Mouse (Mus musculus) neural tube, embryonic 13.5 days (tissue): ENCODE data around the gene Cbx6. TPM values are rescaled to one million over a fixed set of nuclear protein-coding genes. Genes with fewer than 3 reads are reported as not detected.

Experiments
- ATAC-seq: fragments of 200-750 bp; cut with Nextera tagmentation; 2 replicates; pipeline ENCODE4 v1.8.0; 2017; ENCODE audit warnings: low read depth, mild to moderate bottlenecking, moderate TSS enrichment, moderate library complexity
- H3K27ac ChIP-seq: fragments of 300-500 bp; sonication (generic); replicated peaks from 2 replicates; pipeline ENCODE4 v1.5.1; 2015; ENCODE audit warnings: moderate library complexity, mild to moderate bottlenecking, inconsistent platforms
- H3K27me3 ChIP-seq: fragments of 300-500 bp; sonication (generic); 2 replicates; pipeline ENCODE4 v1.6.1; 2015; ENCODE audit warnings: mild to moderate bottlenecking, inconsistent platforms
- H3K36me3 ChIP-seq: fragments of 300-500 bp; sonication (generic); 2 replicates; pipeline ENCODE4 v1.6.1; 2015; ENCODE audit warnings: mild to moderate bottlenecking, inconsistent platforms
- H3K4me1 ChIP-seq: fragments of 300-500 bp; sonication (generic); replicated peaks from 2 replicates; pipeline ENCODE4 v1.6.1; 2015; ENCODE audit warnings: inconsistent platforms
- H3K4me2 ChIP-seq: fragments of 300-500 bp; sonication (generic); 2 replicates; pipeline ENCODE4 v1.6.1; 2015; ENCODE audit warnings: inconsistent platforms, mild to moderate bottlenecking, moderate library complexity
- H3K4me3 ChIP-seq: fragments of 300-500 bp; sonication (generic); 2 replicates; pipeline ENCODE4 v1.5.1; 2015; ENCODE audit warnings: mild to moderate bottlenecking, inconsistent platforms
- H3K9ac ChIP-seq: fragments of 300-500 bp; sonication (generic); 2 replicates; pipeline ENCODE4 v1.6.1; 2015; ENCODE audit warnings: moderate library complexity, mild to moderate bottlenecking, inconsistent platforms
- H3K9me3 ChIP-seq: fragments of 300-500 bp; sonication (generic); 2 replicates; pipeline ENCODE4 v1.6.1; 2016; ENCODE audit warnings: inconsistent platforms
- WGBS: fragments of 180-500 bp; shearing (Covaris S2); methylation state at CpG from one replicate; pipeline ENCODE4 v1.1.7; 2015; 5-methylcytosine and 5-hydroxymethylcytosine counted together
- polyA plus RNA-seq: library from polyadenylated mRNA; unstranded; fragments of >200 nt; fragmentation: Nextera tagmentation; extraction: Ambion mirVana; gene quantifications from 2 replicates; pipeline ENCODE4 v1.2.1, GENCODE M21; 2015

Cbx6 gene
- polyA plus RNA-seq = 39.8 and 42.0 TPM in 2 replicates

DNA sequence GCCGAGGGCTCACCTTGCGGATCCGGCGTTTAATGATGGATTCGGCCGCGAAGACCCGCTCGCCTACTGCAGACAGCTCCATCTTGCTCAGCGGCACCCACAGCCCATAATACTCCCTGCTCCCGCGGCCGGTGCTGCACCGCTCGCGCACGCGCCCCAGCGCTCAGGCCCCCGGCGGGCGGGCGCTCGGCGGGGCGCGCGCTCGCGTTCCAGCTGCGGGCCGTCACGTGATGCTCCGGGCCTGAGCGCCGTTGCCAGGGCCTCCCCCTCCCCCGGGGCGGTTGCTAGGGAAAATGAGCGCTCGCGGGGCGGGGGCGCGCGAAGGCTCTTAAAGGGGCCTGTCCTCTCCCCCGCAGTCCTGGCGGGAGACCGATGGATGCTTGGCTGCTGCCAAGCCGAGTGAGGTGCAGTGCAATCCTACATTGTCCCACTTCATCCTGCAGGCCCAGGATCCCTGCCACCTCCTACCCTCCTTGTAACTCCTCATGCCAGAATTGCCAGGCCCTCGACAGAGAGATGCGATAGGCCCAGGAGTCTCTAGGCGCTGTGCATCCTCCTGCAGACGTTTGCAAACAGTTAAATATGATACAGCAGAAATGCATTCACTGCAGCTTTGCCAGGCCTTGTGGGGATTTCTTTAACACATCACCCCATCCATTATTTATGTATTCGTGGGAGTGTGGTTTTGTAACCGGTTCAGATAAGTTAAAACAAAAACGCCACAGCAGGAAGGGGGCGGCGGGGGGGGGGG, at the start of gene Cbx6, which contains the start of gene Npcd:
Gene Cbx6 (minus strand): TSS at position 559 of the 751 bp plus-strand sequence.
Gene Npcd (minus strand): TSS at position 108 of the 751 bp plus-strand sequence.
- Histone ChIP-seq H3K4me1 (peaks cover 55% of the 10 kb centered on the region), H3K9me3 (no peaks in the 10 kb centered on the region)

GRCm38 (mm10) chr15:79883352-79883822, 48.9 kb upstream of the Cbx6 start:
- Histone ChIP-seq H3K36me3 (no peaks in the 10 kb centered on the region), H3K4me2 (peak overlapping the region; percentile 60), H3K4me1 (peaks cover 17% of the 10 kb centered on the region), H3K4me3 (peak overlapping the region; percentile 46), H3K9me3 (no peaks in the 10 kb centered on the region), H3K27me3 (no peaks in the 10 kb centered on the region), H3K27ac (peak overlapping the region; percentile 95), H3K9ac (peak overlapping the region; percentile 80)
- WGBS = under 1% methylated on average over 30 of the region's 30 CpGs
- peak; percentile 95 for ATAC-seq

More for the DNA sequence above, at the start of gene Cbx6, which contains the start of gene Npcd:
- Histone ChIP-seq H3K27ac (peak within 1 kb of the TSS; percentile 98), H3K9ac (peak within 1 kb of the TSS; percentile 93), H3K4me3 (peak within 1 kb of the TSS; percentile 82), H3K36me3 (peaks cover 8% of the 10 kb centered on the region; the same call in 1 of the 2 replicates), H3K4me2 (peak within 1 kb of the TSS; percentile 95), H3K27me3 (no peaks in the 10 kb centered on the region)
- peak; percentile 92 for ATAC-seq
- under 1% methylated on average over 58 of the region's 58 CpGs for WGBS

- no peaks in the 10 kb centered on the region for H3K27me3 ChIP-seq
- H3K36me3 ChIP-seq = no peaks in the 10 kb centered on the region
- H3K27ac ChIP-seq = peak overlapping the region; percentile 95
- peaks cover 17% of the 10 kb centered on the region for H3K4me1 ChIP-seq
- 24% methylated on average over 19 of the region's 19 CpGs for WGBS
- H3K4me3 ChIP-seq = peak overlapping the region; percentile 46
- H3K4me2 ChIP-seq = peak overlapping the region; percentile 60
- peak overlapping the region; percentile 80 for H3K9ac ChIP-seq
- peak; percentile 82 for ATAC-seq
- no peaks in the 10 kb centered on the region for H3K9me3 ChIP-seq
Observed at GRCm38 (mm10) chr15:79882623-79883267, 48.3 kb upstream of the Cbx6 start.

- no peak for ATAC-seq
- H3K9me3 ChIP-seq = no peaks in the 10 kb centered on the region
- H3K4me3 ChIP-seq = no peak overlapping the region
- 81% methylated on average over 3 of the region's 3 CpGs for WGBS
- no peak overlapping the region for H3K9ac ChIP-seq
- peaks cover 17% of the 10 kb centered on the region for H3K4me1 ChIP-seq
- H3K27ac ChIP-seq = no peak overlapping the region
- no peaks in the 10 kb centered on the region for H3K27me3 ChIP-seq
- H3K4me2 ChIP-seq = no peak overlapping the region
- H3K36me3 ChIP-seq = no peaks in the 10 kb centered on the region
Observed at GRCm38 (mm10) chr15:79880477-79880876, 46.0 kb upstream of the Cbx6 start.

- Histone ChIP-seq H3K36me3 (no peaks in the 10 kb centered on the region), H3K27ac (peak overlapping the region; percentile 30; the same call in 1 of the 2 replicates), H3K9me3 (no peaks in the 10 kb centered on the region), H3K4me3 (no peak overlapping the region), H3K9ac (no peak overlapping the region), H3K27me3 (no peaks in the 10 kb centered on the region), H3K4me2 (no peak overlapping the region), H3K4me1 (peaks cover 17% of the 10 kb centered on the region)
- 55% methylated on average over 13 of the region's 13 CpGs for WGBS
- no peak for ATAC-seq
Observed at GRCm38 (mm10) chr15:79879319-79879718, 44.8 kb upstream of the Cbx6 start.

DNA sequence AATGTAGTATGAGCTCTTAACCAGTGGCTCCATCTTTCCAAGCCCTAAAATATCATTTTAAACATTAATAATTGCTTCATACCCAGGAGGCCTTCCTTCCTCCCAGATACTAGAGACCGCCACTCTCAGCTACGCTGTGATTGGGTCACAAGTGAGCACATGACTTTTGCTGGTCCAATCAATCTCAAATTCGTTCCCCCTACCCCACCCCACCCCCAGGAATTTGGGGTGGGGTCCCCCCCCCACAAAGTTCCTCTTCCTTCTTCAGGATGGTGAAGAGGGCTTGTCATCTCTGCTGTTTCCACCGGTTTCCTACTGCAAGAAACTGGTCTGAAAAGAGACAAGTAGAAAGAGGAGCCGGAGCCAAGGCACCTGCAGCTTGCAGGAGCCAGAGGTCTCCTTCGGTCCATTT, 44.2 kb upstream of the Cbx6 start:
- H3K4me1 ChIP-seq = peaks cover 17% of the 10 kb centered on the region
- H3K9ac ChIP-seq = no peak overlapping the region
- H3K4me2 ChIP-seq = no peak overlapping the region
- no peaks in the 10 kb centered on the region for H3K36me3 ChIP-seq
- no peak overlapping the region for H3K4me3 ChIP-seq
- no peaks in the 10 kb centered on the region for H3K9me3 ChIP-seq
- 69% methylated on average over 6 of the region's 6 CpGs for WGBS
- no peak for ATAC-seq
- no peaks in the 10 kb centered on the region for H3K27me3 ChIP-seq
- peak overlapping the region; percentile 30; the same call in 1 of the 2 replicates for H3K27ac ChIP-seq

DNA sequence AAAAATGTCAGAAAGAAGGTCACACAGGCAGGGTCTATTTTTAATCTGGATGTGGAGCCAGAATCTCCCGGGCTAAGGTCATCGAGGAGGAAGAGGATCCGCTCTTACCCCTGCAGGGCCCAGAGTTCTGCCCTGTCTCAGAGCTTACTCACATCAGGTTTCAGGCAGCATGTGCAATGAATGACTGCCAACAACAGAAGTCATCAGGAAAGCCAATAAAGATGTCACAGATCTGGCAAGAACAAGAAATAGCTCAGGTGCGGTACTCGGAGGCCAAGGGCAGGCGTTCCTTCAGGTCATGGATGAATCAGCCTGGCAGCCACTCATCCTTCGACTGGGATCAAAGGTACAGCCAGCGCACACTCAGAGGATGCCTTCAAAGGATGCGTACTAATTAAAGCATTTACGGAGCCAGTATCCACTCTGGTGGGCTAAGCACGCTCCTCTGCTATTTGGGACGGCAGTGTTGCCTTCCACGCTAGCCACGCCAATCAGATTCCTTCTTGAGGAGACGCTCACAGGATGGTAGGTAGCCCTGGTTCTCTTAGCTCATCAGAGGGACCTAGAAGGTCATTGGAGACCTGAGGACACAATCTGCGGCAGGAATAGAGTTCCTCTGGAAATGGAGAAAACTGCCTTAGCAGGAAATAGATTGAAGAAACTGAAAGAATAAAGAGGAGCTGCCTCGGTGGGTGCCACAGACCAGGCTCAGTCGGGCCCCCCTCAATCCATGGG, 40.9 kb upstream of the Cbx6 start:
- no peak for ATAC-seq
- Histone ChIP-seq H3K4me3 (no peak overlapping the region), H3K9ac (no peak overlapping the region), H3K4me1 (peaks cover 9% of the 10 kb centered on the region; the same call in 1 of the 2 replicates), H3K27ac (no peak overlapping the region), H3K4me2 (no peak overlapping the region), H3K36me3 (no peaks in the 10 kb centered on the region), H3K9me3 (no peaks in the 10 kb centered on the region), H3K27me3 (no peaks in the 10 kb centered on the region)
- 88% methylated on average over 18 of the region's 18 CpGs for WGBS

DNA sequence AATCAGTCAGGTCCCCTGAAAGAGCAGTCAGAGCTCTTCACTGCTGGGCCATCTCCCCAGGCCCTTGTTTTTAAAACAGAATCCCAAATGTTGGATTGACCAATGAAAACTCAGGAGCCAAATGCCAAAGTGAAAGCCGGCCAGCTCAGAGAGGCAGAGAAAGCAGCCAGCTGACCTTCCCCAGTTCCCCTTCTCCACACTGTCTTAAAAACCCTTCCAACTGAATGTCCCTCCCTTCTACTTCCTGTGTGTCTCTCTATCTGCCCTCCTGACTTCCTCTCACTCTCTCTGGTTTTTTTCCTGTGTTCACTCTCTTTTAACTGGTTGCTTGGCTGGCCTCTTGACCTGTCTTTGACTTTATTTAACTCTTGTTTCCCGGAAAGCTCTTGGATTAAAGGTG, 39.5 kb upstream of the Cbx6 start:
- H3K4me3 ChIP-seq = no peak overlapping the region
- no peak for ATAC-seq
- no peak overlapping the region for H3K4me2 ChIP-seq
- no peaks in the 10 kb centered on the region for H3K9me3 ChIP-seq
- H3K9ac ChIP-seq = no peak overlapping the region
- no peak overlapping the region for H3K27ac ChIP-seq
- WGBS = 76% methylated on average over 2 of the region's 2 CpGs
- H3K36me3 ChIP-seq = no peaks in the 10 kb centered on the region
- no peaks in the 10 kb centered on the region for H3K27me3 ChIP-seq
- H3K4me1 ChIP-seq = 0 out of 2 replicates have a peak, but pooled peaks cover 3% of the 10 kb centered on the region

- H3K9ac ChIP-seq = no peak overlapping the region
- no peak overlapping the region for H3K4me2 ChIP-seq
- no peaks in the 10 kb centered on the region for H3K9me3 ChIP-seq
- ATAC-seq = no peak
- WGBS = 95% methylated on average over 8 of the region's 8 CpGs
- H3K27ac ChIP-seq = no peak overlapping the region
- no peaks in the 10 kb centered on the region for H3K27me3 ChIP-seq
- no peak overlapping the region for H3K4me3 ChIP-seq
- no peaks in the 10 kb centered on the region for H3K4me1 ChIP-seq
- H3K36me3 ChIP-seq = no peaks in the 10 kb centered on the region
Observed at GRCm38 (mm10) chr15:79873545-79873944, 39.1 kb upstream of the Cbx6 start.

GRCm38 (mm10) chr15:79867260-79868002, 32.9 kb upstream of the Cbx6 start:
- Histone ChIP-seq H3K4me2 (no peak overlapping the region), H3K9me3 (no peaks in the 10 kb centered on the region), H3K4me1 (no peaks in the 10 kb centered on the region), H3K36me3 (no peaks in the 10 kb centered on the region), H3K4me3 (no peak overlapping the region), H3K27me3 (no peaks in the 10 kb centered on the region), H3K9ac (no peak overlapping the region), H3K27ac (no peak overlapping the region)
- WGBS = 85% methylated on average over 3 of the region's 3 CpGs
- ATAC-seq = no peak

- H3K27me3 ChIP-seq = no peaks in the 10 kb centered on the region
- H3K4me3 ChIP-seq = no peak overlapping the region
- WGBS = 88% methylated on average over 9 of the region's 9 CpGs
- H3K4me1 ChIP-seq = no peaks in the 10 kb centered on the region
- no peak overlapping the region for H3K9ac ChIP-seq
- H3K4me2 ChIP-seq = no peak overlapping the region
- no peak for ATAC-seq
- H3K36me3 ChIP-seq = no peaks in the 10 kb centered on the region
- no peaks in the 10 kb centered on the region for H3K9me3 ChIP-seq
- no peak overlapping the region for H3K27ac ChIP-seq
Observed at GRCm38 (mm10) chr15:79859821-79860220, 25.3 kb upstream of the Cbx6 start.
